Mouse (Mus musculus) C2C12 (cell line): ENCODE results near the gene Uso1.

Experiments used
- CTCF ChIP-seq: IDR thresholded peaks from one replicate; pipeline ENCODE4 v1.5.1; 2011; ENCODE audit not compliant: control insufficient read depth, insufficient read depth, insufficient read length
- MYOD1 ChIP-seq: IDR thresholded peaks from one replicate; pipeline ENCODE4 v1.6.1; 2011; ENCODE audit warnings: low read depth; ENCODE audit not compliant: control insufficient read depth, insufficient read length

DNA sequence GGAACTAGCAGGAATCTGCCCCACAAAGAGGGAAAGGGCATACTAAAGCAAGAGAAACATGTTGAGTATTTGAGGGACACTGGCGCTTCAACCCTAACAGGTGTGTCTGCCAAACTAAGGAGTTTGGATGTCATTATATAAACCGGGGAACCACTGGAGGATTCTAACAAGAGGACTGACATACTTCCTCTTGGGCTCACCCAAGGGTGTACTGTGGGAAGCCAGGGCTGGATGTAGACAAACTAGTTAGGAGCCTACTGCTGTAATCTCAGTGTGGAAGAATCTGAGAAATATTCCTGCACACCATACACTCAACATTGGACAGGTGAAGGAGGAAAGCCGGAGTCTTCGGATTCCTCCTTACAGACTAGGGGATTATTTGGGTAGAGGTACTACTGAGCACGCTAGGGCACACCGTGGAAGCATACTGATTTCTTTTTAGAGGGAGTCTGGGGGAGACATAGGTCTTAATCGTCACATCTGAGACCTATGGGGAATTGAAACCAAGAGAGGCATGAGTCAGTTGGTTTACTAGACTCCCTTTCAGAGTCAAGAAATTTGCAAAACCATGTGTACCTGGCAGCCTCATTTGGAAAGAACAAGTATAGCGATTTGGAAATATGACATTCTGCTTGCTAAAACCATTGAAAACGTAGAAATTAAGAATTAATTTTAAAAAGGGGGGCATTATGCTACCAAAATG, 1.1 kb upstream of the Uso1 start:
- TF ChIP-seq CTCF (no peak), MYOD1 (no peak)
